Mouse (Mus musculus) thymus, adult 2 months (tissue): Measurements from ENCODE around the gene Zcchc4. TPM values are rescaled to one million over a fixed set of nuclear protein-coding genes. Genes with fewer than 3 reads are reported as not detected.

Experiments used
- DNase-seq: peaks from one replicate; pipeline ENCODE4 v3.0.0; 2021
- H3K27ac ChIP-seq: fragments of 200-500 bp; 2 replicates; pipeline ENCODE4 v1.5.1; 2012; ENCODE audit warnings: low read length, control low read depth; ENCODE audit not compliant: control insufficient read depth, insufficient read depth
- H3K27me3 ChIP-seq: fragments of 200-500 bp; 2 replicates; pipeline ENCODE4 v1.6.1; 2012; ENCODE audit warnings: mild to moderate bottlenecking, low read length, moderate library complexity, mixed read lengths; ENCODE audit not compliant: control insufficient read depth, insufficient read depth
- H3K36me3 ChIP-seq: fragments of 200-500 bp; 2 replicates; pipeline ENCODE4 v1.6.1; 2012; ENCODE audit warnings: mild to moderate bottlenecking, low read length, moderate library complexity; ENCODE audit not compliant: control insufficient read depth, insufficient read depth
- H3K4me1 ChIP-seq: fragments of 200-500 bp; replicated peaks from 2 replicates; pipeline ENCODE4 v1.6.1; 2012; ENCODE audit warnings: low read length; ENCODE audit not compliant: control insufficient read depth, insufficient read depth
- H3K4me3 ChIP-seq: fragments of 200-500 bp; 2 replicates; pipeline ENCODE4 v1.5.1; 2012; ENCODE audit warnings: mild to moderate bottlenecking, low read length, control low read depth, moderate library complexity; ENCODE audit not compliant: control insufficient read depth, insufficient read depth
- CTCF ChIP-seq: fragments of 200-500 bp; IDR thresholded peaks from 2 replicates; pipeline ENCODE4 v1.5.1; 2012; ENCODE audit warnings: mild to moderate bottlenecking, control low read depth, low read length, moderate library complexity, borderline replicate concordance; ENCODE audit not compliant: control insufficient read depth, poor library complexity, insufficient read depth; ENCODE audit errors: extremely low read depth
- POLR2A ChIP-seq: fragments of 200-500 bp; IDR thresholded peaks from 2 replicates; pipeline ENCODE4 v1.6.1; 2012; ENCODE audit warnings: mild to moderate bottlenecking, low read length, control low read depth, moderate library complexity; ENCODE audit not compliant: control insufficient read depth, poor library complexity, insufficient read depth; ENCODE audit errors: extremely low read depth
- WGBS: fragments of 180-500 bp; shearing (Covaris S2); methylation state at CpG from one replicate; pipeline ENCODE4 v1.1.7; 2018; 5-methylcytosine and 5-hydroxymethylcytosine counted together
- polyA plus RNA-seq: library from polyadenylated mRNA; depleted of rRNA; stranded (reverse); fragments of >200 nt; gene quantifications from 2 replicates; pipeline ENCODE4 v1.2.3, GENCODE M21; 2012; rRNA removed

Gene Zcchc4
- 9.5 and 10.2 TPM in 2 replicates for polyA plus RNA-seq

DNA sequence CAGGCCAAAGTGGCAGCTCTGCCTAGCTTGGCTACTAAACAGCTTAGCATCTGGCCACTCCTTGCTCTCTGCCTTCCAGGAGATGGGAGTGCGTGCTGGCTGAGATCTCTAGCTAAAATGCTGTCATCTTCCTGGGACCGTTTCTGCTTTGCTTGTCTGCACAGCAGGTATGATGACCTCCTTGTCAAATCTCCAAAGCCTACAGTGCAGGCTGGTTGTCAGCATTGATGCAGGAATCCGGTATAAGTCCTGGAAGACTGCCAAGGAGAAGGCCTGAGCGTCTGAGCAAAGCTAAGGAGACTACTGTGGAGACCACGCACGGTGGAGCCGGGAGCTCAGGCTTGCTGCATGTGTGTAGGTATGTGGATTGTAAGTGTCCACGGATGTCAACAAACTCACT, at the start of gene Zcchc4:
Gene Zcchc4, plus strand, starts transcription at position 173 of the 400 bp plus-strand sequence.
- Histone ChIP-seq H3K27ac (no peak within 1 kb of the TSS), H3K4me3 (no peak within 1 kb of the TSS), H3K36me3 (no peaks in the 10 kb centered on the region), H3K27me3 (no peaks in the 10 kb centered on the region), H3K4me1 (no peaks in the 10 kb centered on the region)
- TF ChIP-seq POLR2A (no peak), CTCF (no peak)
- DNase-seq = no peak
- WGBS = 86% methylated on average over 8 of the region's 8 CpGs

- Histone ChIP-seq H3K4me1 (no peaks in the 10 kb centered on the region), H3K36me3 (no peaks in the 10 kb centered on the region), H3K4me3 (no peak overlapping the region), H3K27me3 (no peaks in the 10 kb centered on the region), H3K27ac (no peak overlapping the region)
- TF ChIP-seq CTCF (no peak), POLR2A (no peak)
- no peak for DNase-seq
- 83% methylated on average over 5 of the region's 5 CpGs for WGBS
Observed at GRCm38 (mm10) chr5:52727747-52728146, 47.5 kb upstream of the Zcchc4 start.

- WGBS = 81% methylated on average over 4 of the region's 4 CpGs
Observed at GRCm38 (mm10) chr5:52732811-52733210, 42.4 kb upstream of the Zcchc4 start.

DNA sequence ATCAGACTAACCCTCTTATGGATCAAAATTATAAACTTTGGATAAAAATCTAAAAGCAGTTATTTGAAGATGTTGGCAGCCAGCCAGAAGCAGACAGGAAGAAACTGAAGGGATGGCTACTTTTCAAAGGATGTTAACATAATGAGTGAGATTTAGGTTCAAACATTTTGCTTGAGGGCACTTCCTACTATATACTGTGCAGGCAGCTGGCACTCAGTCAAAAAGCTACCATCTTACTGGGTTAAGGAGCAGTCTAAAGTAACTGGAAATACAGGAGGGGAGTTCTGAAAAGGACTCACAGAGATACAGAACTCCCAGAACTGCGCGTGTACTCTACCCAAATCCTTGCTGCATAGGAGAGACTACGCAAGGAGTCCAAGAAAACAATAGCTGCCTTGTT, 39.2 kb upstream of the Zcchc4 start:
- TF ChIP-seq CTCF = no peak
- no peak for TF ChIP-seq POLR2A
- no peak overlapping the region for H3K4me3 ChIP-seq
- no peaks in the 10 kb centered on the region for H3K4me1 ChIP-seq
- DNase-seq = no peak
- H3K36me3 ChIP-seq = no peaks in the 10 kb centered on the region
- WGBS = 88% methylated on average over 3 of the region's 3 CpGs
- H3K27ac ChIP-seq = no peak overlapping the region
- no peaks in the 10 kb centered on the region for H3K27me3 ChIP-seq

More at GRCm38 (mm10) chr5:52732811-52733210, 42.4 kb upstream of the Zcchc4 start:
- H3K27me3 ChIP-seq = no peaks in the 10 kb centered on the region
- TF ChIP-seq POLR2A (no peak), CTCF (no peak)
- H3K27ac ChIP-seq = no peak overlapping the region
- no peaks in the 10 kb centered on the region for H3K4me1 ChIP-seq
- no peaks in the 10 kb centered on the region for H3K36me3 ChIP-seq
- no peak for DNase-seq
- no peak overlapping the region for H3K4me3 ChIP-seq

- Histone ChIP-seq H3K4me1 (peaks cover 2% of the 10 kb centered on the region; the same call in 1 of the 2 replicates), H3K27me3 (no peaks in the 10 kb centered on the region), H3K27ac (no peak within 1 kb of the TSS), H3K36me3 (no peaks in the 10 kb centered on the region), H3K4me3 (peak within 1 kb of the TSS; percentile 93)
- DNase-seq = peak; percentile 86
- WGBS = 1% methylated on average over 69 of the region's 75 CpGs
- TF ChIP-seq POLR2A (no peak), CTCF (peak; percentile 15; the same call in 1 of the 2 replicates)
Observed at GRCm38 (mm10) chr5:52741391-52742111, 33.7 kb upstream of the Zcchc4 start, which contains the start of gene Pi4k2b. TSS of gene Pi4k2b (plus strand) at chr5:52741574.

DNA sequence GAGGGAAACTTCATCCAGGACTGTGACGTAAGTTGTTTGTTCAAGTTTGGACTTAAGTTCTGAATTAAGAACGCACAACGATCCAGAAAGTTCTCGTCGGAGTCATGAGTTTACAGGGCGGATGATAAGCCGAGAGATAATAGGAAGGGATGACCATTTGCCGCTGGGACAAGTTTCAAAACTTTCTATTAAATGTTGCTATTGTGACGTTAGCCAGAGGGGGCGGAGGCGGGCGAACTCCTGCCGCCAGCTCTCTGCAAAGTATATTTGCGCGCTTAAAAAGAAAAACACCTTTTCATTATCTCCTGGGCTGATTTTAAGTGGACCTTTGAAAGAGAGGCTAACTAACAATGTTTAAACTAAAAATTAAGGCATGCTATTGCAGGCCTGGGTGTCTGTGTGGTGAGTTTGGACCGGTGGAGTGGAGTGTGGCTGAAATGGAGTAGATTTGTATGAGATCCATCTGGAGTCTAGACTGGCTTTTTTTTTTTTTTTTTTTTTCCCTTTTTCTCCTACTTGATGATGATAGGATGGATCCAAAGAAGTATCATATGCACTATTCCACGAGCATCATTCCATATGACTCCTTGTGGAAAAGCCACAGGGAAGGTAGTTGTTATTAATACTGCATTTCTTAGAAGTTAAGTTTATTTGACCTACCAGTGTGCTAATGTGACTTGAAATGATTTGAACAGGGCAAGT, 32.9 kb upstream of the Zcchc4 start:
- 3% methylated on average over 17 of the region's 17 CpGs for WGBS
- H3K27ac ChIP-seq = no peak overlapping the region

More for the DNA sequence above, 32.9 kb upstream of the Zcchc4 start:
- DNase-seq = peak; percentile 41
- TF ChIP-seq POLR2A (no peak), CTCF (no peak)
- peaks cover 2% of the 10 kb centered on the region; the same call in 1 of the 2 replicates for H3K4me1 ChIP-seq
- H3K27me3 ChIP-seq = no peaks in the 10 kb centered on the region
- no peaks in the 10 kb centered on the region for H3K36me3 ChIP-seq
- H3K4me3 ChIP-seq = peak overlapping the region; percentile 93
